Mouse (Mus musculus) CH12.LX (cell line): ENCODE measurements around the gene Cenpb.

ENCODE experiments used
- CHD1 ChIP-seq: IDR thresholded peaks from 2 replicates; pipeline ENCODE4 v1.6.1; 2012; ENCODE audit warnings: low read depth, low read length, improper control_type of control experiment, inconsistent platforms
- CHD2 ChIP-seq: IDR thresholded peaks from 2 replicates; pipeline ENCODE4 v1.6.1; 2011; ENCODE audit warnings: low read length, improper control_type of control experiment
- CTCF ChIP-seq, 2 experiments: IDR thresholded peaks in 1 of 2; conservative IDR thresholded peaks in 1 of 2; 2 replicates each; pipeline ENCODE4 v1.5.1; 2011 to 2012; ENCODE audit warnings: low read depth in 2 of 2, low read length in 2 of 2, improper control_type of control experiment in 1 of 2, inconsistent platforms in 1 of 2, mild to moderate bottlenecking in 1 of 2, moderate library complexity in 1 of 2
- EP300 ChIP-seq: IDR thresholded peaks from 2 replicates; pipeline ENCODE4 v1.6.1; 2011; ENCODE audit warnings: low read length, improper control_type of control experiment
- JUND ChIP-seq: conservative IDR thresholded peaks from 2 replicates; pipeline ENCODE4 v1.6.1; 2011; ENCODE audit warnings: low read depth, low read length, improper control_type of control experiment
- NELFE ChIP-seq: IDR thresholded peaks from 2 replicates; pipeline ENCODE4 v1.6.1; 2011; ENCODE audit warnings: low read depth, low read length, improper control_type of control experiment
- NRF1 ChIP-seq: IDR thresholded peaks from 2 replicates; pipeline ENCODE4 v1.6.1; 2014; ENCODE audit warnings: low read depth, mild to moderate bottlenecking, inconsistent platforms, low read length, improper control_type of control experiment, moderate library complexity
- POLR2A ChIP-seq: IDR thresholded peaks from 2 replicates; pipeline ENCODE4 v1.6.1; 2011; ENCODE audit warnings: low read depth, mild to moderate bottlenecking, improper control_type of control experiment, low read length
- TCF12 ChIP-seq: IDR thresholded peaks from 2 replicates; pipeline ENCODE4 v1.6.1; 2014; ENCODE audit warnings: low read depth, mild to moderate bottlenecking, inconsistent platforms, low read length, improper control_type of control experiment
- USF1 ChIP-seq: IDR thresholded peaks from 2 replicates; pipeline ENCODE4 v1.6.1; 2014; ENCODE audit warnings: low read depth, mild to moderate bottlenecking, inconsistent platforms, low read length, improper control_type of control experiment

DNA sequence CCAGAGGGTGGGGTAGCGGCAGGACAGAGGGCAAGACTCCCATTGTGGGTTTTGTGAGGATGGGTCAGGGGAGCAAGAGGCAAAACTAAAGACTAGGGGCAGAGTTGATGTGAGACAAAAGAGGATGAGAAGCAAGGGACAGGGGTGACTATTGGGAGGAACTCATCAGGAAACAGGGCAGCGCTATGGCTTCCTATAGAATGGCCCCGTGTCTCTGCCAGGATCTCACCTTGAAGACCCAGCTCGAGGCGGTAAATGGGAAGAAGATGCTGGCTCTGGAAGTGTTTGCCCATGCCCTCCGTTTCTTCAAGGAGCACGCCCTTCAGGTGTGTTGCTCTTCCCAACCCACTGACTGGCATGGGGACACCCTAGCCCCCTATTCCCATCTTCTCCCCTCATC lies 41.1 kb downstream of the Cenpb start:
- TF ChIP-seq NELFE (no peak), CTCF (conservative IDR thresholded peaks at IDR 0.05 in 1 of 2, IDR thresholded peaks at IDR 0.05 in 1 of 2; ENCODE audit: low read depth in 2 of 2, low read length in 2 of 2) (no peak), USF1 (no peak), TCF12 (no peak), POLR2A (no peak), CHD1 (no peak), NRF1 (no peak), EP300 (no peak), JUND (no peak), CHD2 (no peak)
